Mouse (Mus musculus): Measurements from ENCODE around the gene Tle4. TPM values are rescaled to one million over a fixed set of nuclear protein-coding genes. Genes with fewer than 3 reads are reported as not detected.
"Not testable (repeated sequence)": the region's sequence is repeated elsewhere in the genome, so short reads cannot be mapped to it uniquely, and the experiment has no call there.

The Tle4 gene
- not detected in 2 replicates for polyA plus RNA-seq (2012; ENCODE audit: insufficient read depth, insufficient read length, low replicate concordance, missing spikeins)

- under 1% methylated on average over 71 of the region's 71 CpGs for WGBS
- H3K27ac ChIP-seq (ENCODE audit: insufficient read depth, low read depth, low read length): peak within 1 kb of the TSS; percentile 89
- TF ChIP-seq POLR2A (IDR thresholded peaks at IDR 0.05; ENCODE audit: insufficient read depth, low read depth, low read length): peak; percentile 56
- no peak for TF ChIP-seq CTCF (IDR thresholded peaks at IDR 0.05; ENCODE audit: insufficient read depth, low read depth, low read length)
- H3K4me1 ChIP-seq (ENCODE audit: control insufficient read depth, insufficient read depth, low read length): no peaks in the 10 kb centered on the region
- peak within 1 kb of the TSS; percentile 100 for H3K4me3 ChIP-seq (ENCODE audit: insufficient read depth, low read depth, low read length)
Measured at GRCm38 (mm10) chr19:14597917-14598689, at the start of gene Tle4. Gene Tle4, minus strand, starts transcription at chr19:14598051.

GRCm38 (mm10) chr19:14645666-14646065, 47.8 kb upstream of the Tle4 start:
- TF ChIP-seq POLR2A (IDR thresholded peaks at IDR 0.05; ENCODE audit: insufficient read depth, low read depth, low read length): no peak
- TF ChIP-seq CTCF (IDR thresholded peaks at IDR 0.05; ENCODE audit: insufficient read depth, low read depth, low read length): no peak
- no peak overlapping the region for H3K4me3 ChIP-seq (ENCODE audit: insufficient read depth, low read depth, low read length)
- 85% methylated on average over 2 of the region's 2 CpGs for whole genome bisulfite sequencing
- no peak overlapping the region for H3K27ac ChIP-seq (ENCODE audit: insufficient read depth, low read depth, low read length)
- H3K4me1 ChIP-seq (ENCODE audit: control insufficient read depth, insufficient read depth, low read length): no peaks in the 10 kb centered on the region

GRCm38 (mm10) chr19:14644756-14645155, 46.9 kb upstream of the Tle4 start:
- no peaks in the 10 kb centered on the region for H3K4me1 ChIP-seq (ENCODE audit: control insufficient read depth, insufficient read depth, low read length)
- H3K4me3 ChIP-seq (ENCODE audit: insufficient read depth, low read depth, low read length): no peak overlapping the region
- TF ChIP-seq CTCF (IDR thresholded peaks at IDR 0.05; ENCODE audit: insufficient read depth, low read depth, low read length) (no peak), POLR2A (IDR thresholded peaks at IDR 0.05; ENCODE audit: insufficient read depth, low read depth, low read length) (no peak)
- H3K27ac ChIP-seq (ENCODE audit: insufficient read depth, low read depth, low read length): no peak overlapping the region
- WGBS: 91% methylated on average over 3 of the region's 3 CpGs

- 94% methylated on average over 4 of the region's 4 CpGs for WGBS
- H3K4me1 ChIP-seq (ENCODE audit: control insufficient read depth, insufficient read depth, low read length); H3K27ac ChIP-seq (ENCODE audit: insufficient read depth, low read depth, low read length); H3K4me3 ChIP-seq (ENCODE audit: insufficient read depth, low read depth, low read length): not testable (repeated sequence)
Measured at GRCm38 (mm10) chr19:14643091-14643490, 45.2 kb upstream of the Tle4 start.

GRCm38 (mm10) chr19:14642663-14643062, 44.8 kb upstream of the Tle4 start:
- H3K27ac ChIP-seq (ENCODE audit: insufficient read depth, low read depth, low read length): no peak overlapping the region
- 88% methylated on average over 10 of the region's 10 CpGs for WGBS

GRCm38 (mm10) chr19:14635213-14635928, 37.5 kb upstream of the Tle4 start:
- 64% methylated on average over 10 of the region's 10 CpGs for WGBS
- Histone ChIP-seq H3K27ac (ENCODE audit: insufficient read depth, low read depth, low read length) (no peak overlapping the region), H3K4me1 (ENCODE audit: control insufficient read depth, insufficient read depth, low read length) (no peaks in the 10 kb centered on the region), H3K4me3 (ENCODE audit: insufficient read depth, low read depth, low read length) (no peak overlapping the region)
- TF ChIP-seq CTCF (IDR thresholded peaks at IDR 0.05; ENCODE audit: insufficient read depth, low read depth, low read length) (no peak), POLR2A (IDR thresholded peaks at IDR 0.05; ENCODE audit: insufficient read depth, low read depth, low read length) (no peak)

More at GRCm38 (mm10) chr19:14642663-14643062, 44.8 kb upstream of the Tle4 start:
- no peak for TF ChIP-seq CTCF (IDR thresholded peaks at IDR 0.05; ENCODE audit: insufficient read depth, low read depth, low read length)
- no peak for TF ChIP-seq POLR2A (IDR thresholded peaks at IDR 0.05; ENCODE audit: insufficient read depth, low read depth, low read length)
- Histone ChIP-seq H3K4me3 (ENCODE audit: insufficient read depth, low read depth, low read length) (no peak overlapping the region), H3K4me1 (ENCODE audit: control insufficient read depth, insufficient read depth, low read length) (no peaks in the 10 kb centered on the region)

- Histone ChIP-seq H3K4me3 (ENCODE audit: insufficient read depth, low read depth, low read length) (no peak overlapping the region), H3K27ac (ENCODE audit: insufficient read depth, low read depth, low read length) (no peak overlapping the region), H3K4me1 (ENCODE audit: control insufficient read depth, insufficient read depth, low read length) (no peaks in the 10 kb centered on the region)
- 59% methylated on average over 4 of the region's 4 CpGs for WGBS
- TF ChIP-seq POLR2A (IDR thresholded peaks at IDR 0.05; ENCODE audit: insufficient read depth, low read depth, low read length) (no peak), CTCF (IDR thresholded peaks at IDR 0.05; ENCODE audit: insufficient read depth, low read depth, low read length) (no peak)
Measured at GRCm38 (mm10) chr19:14623355-14623754, 25.5 kb upstream of the Tle4 start.

- TF ChIP-seq CTCF (IDR thresholded peaks at IDR 0.05; ENCODE audit: insufficient read depth, low read depth, low read length) (no peak), POLR2A (IDR thresholded peaks at IDR 0.05; ENCODE audit: insufficient read depth, low read depth, low read length) (no peak)
- H3K4me1 ChIP-seq (ENCODE audit: control insufficient read depth, insufficient read depth, low read length): no peaks in the 10 kb centered on the region
- 88% methylated on average over 1 of the region's 1 CpGs for WGBS
- H3K4me3 ChIP-seq (ENCODE audit: insufficient read depth, low read depth, low read length): no peak overlapping the region
- H3K27ac ChIP-seq (ENCODE audit: insufficient read depth, low read depth, low read length): no peak overlapping the region
Measured at GRCm38 (mm10) chr19:14620534-14620933, 22.7 kb upstream of the Tle4 start.

GRCm38 (mm10) chr19:14619814-14620213, 22.0 kb upstream of the Tle4 start:
- no peaks in the 10 kb centered on the region for H3K4me1 ChIP-seq (ENCODE audit: control insufficient read depth, insufficient read depth, low read length)
- H3K4me3 ChIP-seq (ENCODE audit: insufficient read depth, low read depth, low read length): no peak overlapping the region
- no peak overlapping the region for H3K27ac ChIP-seq (ENCODE audit: insufficient read depth, low read depth, low read length)
- TF ChIP-seq CTCF (IDR thresholded peaks at IDR 0.05; ENCODE audit: insufficient read depth, low read depth, low read length): no peak
- TF ChIP-seq POLR2A (IDR thresholded peaks at IDR 0.05; ENCODE audit: insufficient read depth, low read depth, low read length): no peak
